Mouse (Mus musculus): ENCODE results near the gene Babam2. TPM values are rescaled to one million over a fixed set of nuclear protein-coding genes. Genes with fewer than 3 reads are reported as not detected.

Babam2 gene
- polyA plus RNA-seq, 1 experiment from 2014 or later: 32.3 TPM

DNA sequence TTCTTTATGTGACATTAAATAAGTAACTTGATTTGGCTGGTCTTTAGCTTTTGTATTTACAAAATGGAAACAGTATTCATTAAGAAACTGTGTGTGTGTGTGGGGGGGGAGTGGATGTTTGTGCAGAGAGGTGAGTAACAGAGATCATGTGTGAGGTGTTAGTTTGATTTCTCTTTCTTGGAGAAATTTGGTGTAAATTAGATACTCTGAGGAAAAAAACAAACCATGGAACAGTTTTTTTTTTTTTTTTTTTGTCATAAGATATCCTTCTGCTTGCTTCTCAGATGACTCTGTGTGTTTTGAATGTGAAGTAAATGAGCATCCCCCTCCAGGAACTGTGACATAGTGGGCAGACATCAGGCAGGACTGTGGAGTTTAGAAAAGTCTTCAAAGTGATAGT, 1.9 kb downstream of the Babam2 start:
- DNase-seq (ENCODE audit: low spot score) (no peak), ATAC-seq (no peak)
- no peaks in the 10 kb centered on the region for H3K27me3 ChIP-seq (replicated peaks; ENCODE audit: control insufficient read depth, insufficient read depth, low read length)
- H3K36me3 ChIP-seq (ENCODE audit: control insufficient read depth, insufficient read depth, low read length): peaks cover 8% of the 10 kb centered on the region; the same call in 1 of the 2 replicates
- no peak overlapping the region for H3K27ac ChIP-seq (ENCODE audit: low read depth, low read length)
- H3K4me1 ChIP-seq (ENCODE audit: control insufficient read depth, insufficient read depth, low read length): peaks cover 4% of the 10 kb centered on the region
- no peak overlapping the region for H3K4me2 ChIP-seq (ENCODE audit: low read length)
- no peak overlapping the region for H3K4me3 ChIP-seq (ENCODE audit: low read depth, low read length)
- no peaks in the 10 kb centered on the region for H3K9me3 ChIP-seq (replicated peaks; ENCODE audit: control insufficient read depth, low read length)
- no peak overlapping the region for H3K9ac ChIP-seq (ENCODE audit: low read length)

DNA sequence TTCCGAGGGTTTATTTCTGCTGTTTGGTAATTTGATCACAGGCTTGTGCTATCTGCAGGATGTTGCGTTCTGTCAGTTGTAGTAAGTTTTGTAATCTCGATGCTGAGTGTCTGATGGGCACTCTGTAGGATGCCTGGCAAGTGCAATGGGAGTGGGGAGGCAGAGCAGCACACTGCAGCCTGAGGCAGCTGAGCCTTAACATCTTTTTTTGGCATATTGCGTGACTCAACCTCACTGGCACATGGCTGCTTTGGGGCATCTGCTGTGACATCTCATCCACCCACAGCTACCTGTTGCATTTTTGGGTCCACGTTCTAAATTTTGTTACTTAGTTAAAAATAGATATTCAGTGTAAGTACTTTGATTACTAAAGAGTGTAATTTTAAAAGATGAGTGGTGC, 7.5 kb downstream of the Babam2 start:
- no peaks in the 10 kb centered on the region for H3K4me1 ChIP-seq (ENCODE audit: control insufficient read depth, insufficient read depth, low read length)
- no peak overlapping the region for H3K27ac ChIP-seq (ENCODE audit: low read depth, low read length)
- no peaks in the 10 kb centered on the region for H3K27me3 ChIP-seq (replicated peaks; ENCODE audit: control insufficient read depth, insufficient read depth, low read length)
- no peak overlapping the region for H3K4me3 ChIP-seq (ENCODE audit: low read depth, low read length)
- WGBS: 91% methylated on average over 5 of the region's 5 CpGs
- no peaks in the 10 kb centered on the region for H3K9me3 ChIP-seq (replicated peaks; ENCODE audit: control insufficient read depth, low read length)
- H3K36me3 ChIP-seq (ENCODE audit: control insufficient read depth, insufficient read depth, low read length): peaks cover 8% of the 10 kb centered on the region; the same call in 1 of the 2 replicates
- ATAC-seq (no peak), DNase-seq (ENCODE audit: low spot score) (no peak)
- H3K9ac ChIP-seq (ENCODE audit: low read length): no peak overlapping the region
- no peak overlapping the region for H3K4me2 ChIP-seq (ENCODE audit: low read length)

DNA sequence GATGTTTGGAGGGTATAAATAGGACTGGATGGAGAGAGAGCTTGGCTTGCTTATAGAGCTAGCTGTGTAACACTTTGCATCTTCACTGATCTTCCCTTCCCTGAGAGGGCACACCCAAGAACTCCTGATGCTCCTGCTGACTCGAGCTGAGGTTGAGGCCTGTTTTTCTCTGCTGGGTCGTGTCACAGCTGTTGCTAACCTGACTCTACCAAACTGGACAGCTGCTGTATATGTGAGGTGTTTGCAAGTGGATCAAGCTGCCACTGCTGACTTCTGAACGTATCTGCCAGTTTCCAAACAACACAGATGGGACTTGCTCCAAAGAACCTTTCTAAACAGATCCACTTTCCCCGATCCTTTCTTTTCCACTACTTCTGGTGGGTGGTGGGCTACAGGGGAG, 9.3 kb downstream of the Babam2 start:
- ATAC-seq: no peak
- Histone ChIP-seq H3K27me3 (replicated peaks; ENCODE audit: control insufficient read depth, insufficient read depth, low read length) (no peaks in the 10 kb centered on the region), H3K9ac (ENCODE audit: low read length) (no peak overlapping the region), H3K4me3 (ENCODE audit: low read depth, low read length) (no peak overlapping the region), H3K36me3 (ENCODE audit: control insufficient read depth, insufficient read depth, low read length) (peaks cover 8% of the 10 kb centered on the region; the same call in 1 of the 2 replicates), H3K9me3 (replicated peaks; ENCODE audit: control insufficient read depth, low read length) (no peaks in the 10 kb centered on the region), H3K27ac (ENCODE audit: low read depth, low read length) (no peak overlapping the region), H3K4me1 (ENCODE audit: control insufficient read depth, insufficient read depth, low read length) (no peaks in the 10 kb centered on the region), H3K4me2 (ENCODE audit: low read length) (no peak overlapping the region)
- WGBS: 88% methylated on average over 4 of the region's 4 CpGs
- DNase-seq (ENCODE audit: low spot score): no peak

DNA sequence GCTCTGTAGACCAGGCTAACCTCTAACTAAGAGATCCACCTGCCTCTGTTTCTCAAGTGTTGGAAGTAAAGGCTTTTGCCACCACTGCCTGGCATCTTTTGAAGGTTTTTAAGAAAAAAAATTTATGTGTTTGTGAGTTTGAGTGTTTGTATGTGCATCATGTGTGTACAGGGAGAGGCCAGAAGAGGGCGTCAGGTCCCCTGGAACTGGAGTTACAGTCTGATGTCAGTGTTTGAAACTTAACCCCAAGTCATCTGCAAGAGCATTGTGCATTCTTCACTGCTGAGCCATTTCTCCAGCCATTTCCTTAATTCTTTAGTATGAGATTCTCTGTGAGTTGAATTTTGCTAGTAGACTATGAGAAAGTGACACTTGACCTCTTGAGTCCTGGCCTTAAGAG, 11.9 kb downstream of the Babam2 start:
- Histone ChIP-seq H3K27me3 (replicated peaks; ENCODE audit: control insufficient read depth, insufficient read depth, low read length) (no peaks in the 10 kb centered on the region), H3K4me3 (ENCODE audit: low read depth, low read length) (no peak overlapping the region), H3K4me1 (ENCODE audit: control insufficient read depth, insufficient read depth, low read length) (no peaks in the 10 kb centered on the region), H3K9ac (ENCODE audit: low read length) (no peak overlapping the region), H3K36me3 (ENCODE audit: control insufficient read depth, insufficient read depth, low read length) (no peaks in the 10 kb centered on the region), H3K9me3 (replicated peaks; ENCODE audit: control insufficient read depth, low read length) (no peaks in the 10 kb centered on the region), H3K27ac (ENCODE audit: low read depth, low read length) (no peak overlapping the region), H3K4me2 (ENCODE audit: low read length) (no peak overlapping the region)
- ATAC-seq: no peak
- no peak for DNase-seq (ENCODE audit: low spot score)
- WGBS: 56% methylated on average over 1 of the region's 1 CpGs

DNA sequence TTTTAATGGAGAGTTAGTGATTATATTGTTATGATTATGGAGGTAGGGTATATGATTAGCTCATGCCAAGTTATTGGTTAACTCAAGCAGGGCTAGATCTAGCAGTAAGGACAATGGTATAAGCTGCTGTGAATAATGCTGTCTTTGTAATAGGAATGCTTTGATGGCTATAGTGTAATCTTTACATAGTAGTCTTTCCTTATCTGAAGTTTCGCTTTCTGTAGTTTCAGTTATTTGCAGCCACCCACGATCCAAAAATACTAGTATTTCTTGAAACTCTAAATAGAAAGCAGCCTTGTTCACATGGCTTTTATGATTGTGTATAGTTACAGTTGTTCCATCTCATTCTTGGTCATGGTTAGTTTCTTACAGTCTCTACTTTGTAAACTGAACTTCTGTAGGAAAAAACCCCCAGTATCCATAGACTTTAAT, 15.8 kb downstream of the Babam2 start:
- DNase-seq (ENCODE audit: low spot score) (no peak), ATAC-seq (no peak)
- Histone ChIP-seq H3K9me3 (replicated peaks; ENCODE audit: control insufficient read depth, low read length) (no peaks in the 10 kb centered on the region), H3K27me3 (replicated peaks; ENCODE audit: control insufficient read depth, insufficient read depth, low read length) (no peaks in the 10 kb centered on the region), H3K4me3 (ENCODE audit: low read depth, low read length) (no peak overlapping the region), H3K4me1 (ENCODE audit: control insufficient read depth, insufficient read depth, low read length) (no peaks in the 10 kb centered on the region), H3K36me3 (ENCODE audit: control insufficient read depth, insufficient read depth, low read length) (no peaks in the 10 kb centered on the region), H3K4me2 (ENCODE audit: low read length) (no peak overlapping the region), H3K9ac (ENCODE audit: low read length) (no peak overlapping the region), H3K27ac (ENCODE audit: low read depth, low read length) (no peak overlapping the region)
- 90% methylated on average over 2 of the region's 2 CpGs for WGBS

DNA sequence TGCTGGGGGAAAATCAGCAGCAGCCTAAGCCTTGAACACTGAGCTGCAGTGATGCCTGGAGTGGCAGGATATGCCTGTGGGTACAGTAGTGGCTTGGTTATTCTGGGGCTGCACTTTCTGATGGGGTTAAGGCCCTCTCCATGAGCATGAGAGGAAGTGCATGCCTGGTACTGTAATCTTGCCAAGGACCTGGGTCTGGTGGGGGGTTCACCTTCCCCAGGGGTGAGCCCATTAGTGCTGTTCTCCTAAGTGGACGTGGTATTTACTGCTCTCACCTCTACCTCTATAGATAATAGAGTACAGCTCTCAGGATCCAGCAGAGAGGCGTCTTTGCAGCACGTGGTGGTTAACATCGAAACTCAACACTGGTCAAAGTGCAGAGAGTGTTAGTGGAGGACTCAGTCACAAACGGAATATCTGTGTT, 16.4 kb downstream of the Babam2 start:
- no peak overlapping the region for H3K4me2 ChIP-seq (ENCODE audit: low read length)
- H3K27ac ChIP-seq (ENCODE audit: low read depth, low read length): no peak overlapping the region
- DNase-seq (ENCODE audit: low spot score): no peak
- ATAC-seq: no peak
- H3K9ac ChIP-seq (ENCODE audit: low read length): no peak overlapping the region
- H3K4me3 ChIP-seq (ENCODE audit: low read depth, low read length): no peak overlapping the region
- no peaks in the 10 kb centered on the region for H3K36me3 ChIP-seq (ENCODE audit: control insufficient read depth, insufficient read depth, low read length)
- H3K4me1 ChIP-seq (ENCODE audit: control insufficient read depth, insufficient read depth, low read length): no peaks in the 10 kb centered on the region
- WGBS: 75% methylated on average over 5 of the region's 5 CpGs
- no peaks in the 10 kb centered on the region for H3K9me3 ChIP-seq (replicated peaks; ENCODE audit: control insufficient read depth, low read length)
- no peaks in the 10 kb centered on the region for H3K27me3 ChIP-seq (replicated peaks; ENCODE audit: control insufficient read depth, insufficient read depth, low read length)

DNA sequence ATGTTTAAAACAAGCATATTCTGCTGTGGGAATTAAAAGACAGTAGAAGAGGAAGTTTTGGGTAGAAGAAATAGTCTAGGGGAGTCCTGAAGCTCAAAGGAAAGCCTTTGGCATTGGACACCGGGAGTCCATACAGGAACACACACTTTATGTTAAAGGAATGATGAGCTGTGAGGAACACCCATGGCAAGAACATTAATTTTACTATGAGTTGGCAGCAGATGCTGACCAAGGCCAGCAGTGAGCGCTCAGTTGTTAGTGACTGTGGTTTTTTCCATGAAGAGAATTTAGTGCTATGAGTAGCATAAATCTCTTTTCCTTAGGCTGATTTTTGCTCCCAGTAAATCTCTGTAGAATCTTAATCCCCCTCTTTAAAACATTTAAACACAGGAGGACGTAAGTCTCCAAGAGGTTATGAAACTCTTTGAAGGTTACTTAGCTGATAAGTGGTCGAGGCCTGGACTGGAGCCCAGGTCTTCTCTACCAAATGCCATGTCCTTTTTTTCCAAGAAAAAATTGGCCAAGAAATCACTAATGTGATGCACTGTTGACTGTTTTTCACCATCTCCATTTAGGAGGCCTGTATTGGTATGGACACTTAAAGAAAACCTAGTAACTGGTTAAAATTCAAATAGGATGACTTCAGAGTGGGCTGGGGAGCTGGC, 18.1 kb downstream of the Babam2 start:
- DNase-seq (ENCODE audit: low spot score): no peak
- H3K27ac ChIP-seq (ENCODE audit: low read depth, low read length): no peak overlapping the region
- no peaks in the 10 kb centered on the region for H3K36me3 ChIP-seq (ENCODE audit: control insufficient read depth, insufficient read depth, low read length)
- H3K4me2 ChIP-seq (ENCODE audit: low read length): no peak overlapping the region
- 83% methylated on average over 4 of the region's 4 CpGs for WGBS
- no peak for ATAC-seq
- no peaks in the 10 kb centered on the region for H3K27me3 ChIP-seq (replicated peaks; ENCODE audit: control insufficient read depth, insufficient read depth, low read length)
- H3K4me3 ChIP-seq (ENCODE audit: low read depth, low read length): no peak overlapping the region
- no peak overlapping the region for H3K9ac ChIP-seq (ENCODE audit: low read length)
- no peaks in the 10 kb centered on the region for H3K9me3 ChIP-seq (replicated peaks; ENCODE audit: control insufficient read depth, low read length)
- no peaks in the 10 kb centered on the region for H3K4me1 ChIP-seq (ENCODE audit: control insufficient read depth, insufficient read depth, low read length)

DNA sequence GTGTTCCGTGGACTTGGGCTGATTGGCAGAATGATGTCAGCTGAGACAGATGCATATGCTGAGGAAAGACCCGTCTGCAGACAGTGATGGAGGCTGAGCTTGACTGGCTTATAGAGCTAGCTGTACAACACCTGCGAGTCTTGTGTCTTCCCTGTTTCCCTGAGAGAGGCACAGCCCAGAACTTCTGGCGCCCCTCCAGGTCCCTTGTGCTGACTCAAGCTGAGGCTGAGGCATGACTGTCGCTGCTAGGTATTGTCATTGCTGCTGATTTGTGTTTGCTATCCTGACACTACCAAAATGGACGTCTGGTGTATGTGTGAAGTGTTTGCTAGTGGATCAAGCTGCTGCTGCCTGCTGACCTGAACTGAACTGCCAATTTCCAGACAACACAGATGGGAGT, 27.0 kb downstream of the Babam2 start:
- Histone ChIP-seq H3K27ac (ENCODE audit: low read depth, low read length) (no peak overlapping the region), H3K9ac (ENCODE audit: low read length) (no peak overlapping the region), H3K4me2 (ENCODE audit: low read length) (no peak overlapping the region), H3K9me3 (replicated peaks; ENCODE audit: control insufficient read depth, low read length) (no peaks in the 10 kb centered on the region), H3K36me3 (ENCODE audit: control insufficient read depth, insufficient read depth, low read length) (no peaks in the 10 kb centered on the region), H3K4me3 (ENCODE audit: low read depth, low read length) (no peak overlapping the region), H3K27me3 (replicated peaks; ENCODE audit: control insufficient read depth, insufficient read depth, low read length) (no peaks in the 10 kb centered on the region), H3K4me1 (ENCODE audit: control insufficient read depth, insufficient read depth, low read length) (no peaks in the 10 kb centered on the region)
- peak; percentile 5 for DNase-seq (ENCODE audit: low spot score)
- no peak for ATAC-seq
- WGBS: 70% methylated on average over 6 of the region's 6 CpGs

DNA sequence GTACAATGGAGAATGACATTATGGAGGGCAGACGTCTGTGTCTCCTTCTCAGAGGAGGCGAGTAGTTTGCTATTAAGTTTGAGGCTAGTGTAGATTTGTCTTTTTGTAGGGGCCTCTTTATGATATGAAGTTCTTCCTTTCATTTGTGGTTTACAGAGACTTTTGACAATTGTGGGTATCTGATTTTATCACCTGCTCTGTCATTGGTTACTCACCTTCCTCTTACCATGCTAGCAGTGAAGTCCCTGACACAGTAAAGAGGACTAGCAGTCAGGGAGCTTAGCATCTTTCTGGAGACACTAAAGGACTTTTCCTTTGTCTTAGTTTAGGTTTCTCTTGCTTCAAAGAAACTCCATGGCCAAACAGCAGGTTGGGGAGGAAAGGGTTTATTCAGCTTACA, 28.4 kb downstream of the Babam2 start:
- no peaks in the 10 kb centered on the region for H3K9me3 ChIP-seq (replicated peaks; ENCODE audit: control insufficient read depth, low read length)
- ATAC-seq: no peak
- WGBS: 91% methylated on average over 2 of the region's 2 CpGs

More for the DNA sequence above, 28.4 kb downstream of the Babam2 start:
- Histone ChIP-seq H3K9ac (ENCODE audit: low read length) (no peak overlapping the region), H3K4me2 (ENCODE audit: low read length) (no peak overlapping the region), H3K27me3 (replicated peaks; ENCODE audit: control insufficient read depth, insufficient read depth, low read length) (no peaks in the 10 kb centered on the region), H3K4me3 (ENCODE audit: low read depth, low read length) (no peak overlapping the region), H3K27ac (ENCODE audit: low read depth, low read length) (no peak overlapping the region), H3K4me1 (ENCODE audit: control insufficient read depth, insufficient read depth, low read length) (no peaks in the 10 kb centered on the region), H3K36me3 (ENCODE audit: control insufficient read depth, insufficient read depth, low read length) (no peaks in the 10 kb centered on the region)
- DNase-seq (ENCODE audit: low spot score): no peak

All from forebrain, embryonic 14.5 days (tissue).